Mouse (Mus musculus) olfactory bulb, adult 2 months (tissue): ENCODE data around the gene Il2rb.

ENCODE experiments used
- CTCF ChIP-seq: fragments of 200-500 bp; IDR thresholded peaks from 2 replicates; pipeline ENCODE4 v1.5.1; 2012; ENCODE audit warnings: low read depth, mild to moderate bottlenecking, low read length, moderate library complexity; ENCODE audit not compliant: insufficient read depth
- POLR2A ChIP-seq: fragments of 200-500 bp; IDR thresholded peaks from 2 replicates; pipeline ENCODE4 v1.6.1; 2012; ENCODE audit warnings: mild to moderate bottlenecking, low read depth, low read length, moderate library complexity; ENCODE audit not compliant: insufficient read depth

DNA sequence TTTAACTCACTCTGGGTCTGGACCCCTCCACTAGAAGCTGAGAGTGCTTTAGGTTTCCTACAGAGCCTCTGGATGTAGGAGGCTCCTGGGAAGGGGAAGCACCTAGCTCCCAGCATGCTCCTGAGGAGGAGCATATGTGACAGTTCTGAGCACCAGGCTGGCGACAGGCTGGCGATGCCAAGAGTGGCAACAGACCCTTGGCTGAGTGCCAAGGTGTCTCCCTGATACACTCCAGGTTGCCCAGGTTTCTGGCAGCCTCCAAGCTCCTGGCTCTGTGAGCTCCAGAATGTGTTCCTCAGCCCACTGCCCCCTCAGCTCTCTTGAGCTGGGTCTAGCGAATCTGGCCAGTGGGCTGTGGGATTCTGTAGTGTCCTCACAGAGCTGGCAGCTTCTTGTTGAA is 46.5 kb upstream of the Il2rb start:
- no peak for TF ChIP-seq POLR2A
- TF ChIP-seq CTCF: no peak
